15 mouse cellular contexts compared by ENCODE assay signal in genomic region chr3:38433495-38434464, GRCm38 (mm10). TPM values are rescaled to one million over a fixed set of nuclear protein-coding genes. Genes with fewer than 3 reads are reported as not detected.
DNase-seq lines count a peak whose midpoint lies in the region; ATAC-seq and TF ChIP-seq lines count a peak whose summit lies in the region.
"Had no signal": no experiment of that assay in that cellular context is flagged by ENCODE, and none has a peak within 500 bp of the region (broad histone marks: within the 10 kb centered on the region; RNA-seq: fewer than 3 reads in every experiment).

No protein-coding gene starts in this region.

- H3K4me2 ChIP-seq in hindbrain, embryonic 12.5 days (replicated peaks), result no peak overlapping the region
- no peak overlapping the region for H3K4me2 ChIP-seq in midbrain, embryonic 11.5 days
- H3K4me2 ChIP-seq: embryonic facial prominence, embryonic 13.5 days had no signal

- H3K4me1 ChIP-seq in MEL (ENCODE audit: control insufficient read depth in 1 of 2, insufficient read depth in 2 of 2, low read length in 2 of 2), result no peaks in the 10 kb centered on the region
- peaks cover 5% of the 10 kb centered on the region for H3K4me1 ChIP-seq in hindbrain, embryonic 12.5 days
- H3K4me1 ChIP-seq in midbrain, embryonic 11.5 days (ENCODE audit: control insufficient read depth, insufficient read depth, low read length), result peaks cover 8% of the 10 kb centered on the region

- H3K27me3 ChIP-seq in MEL (ENCODE audit: control insufficient read depth in 1 of 2, insufficient read depth in 2 of 2, low read length in 2 of 2), result no peaks in the 10 kb centered on the region
- no peaks in the 10 kb centered on the region for H3K27me3 ChIP-seq in hindbrain, embryonic 12.5 days
- no peaks in the 10 kb centered on the region for H3K27me3 ChIP-seq in midbrain, embryonic 11.5 days (ENCODE audit: control insufficient read depth, insufficient read depth, low read length)
- H3K27me3 ChIP-seq: embryonic facial prominence, embryonic 13.5 days had no signal

- peak in 1 of 2 experiments; percentile 45; a peak in 1 of 4 replicates for TF ChIP-seq EP300 in MEL (IDR thresholded peaks at IDR 0.05; ENCODE audit: low read depth in 1 of 2, low read length in 2 of 2)

- no peak for TF ChIP-seq POLR2A in MEL (IDR thresholded peaks at IDR 0.05; ENCODE audit: control insufficient read depth in 1 of 2, insufficient read depth in 1 of 2, low read depth in 1 of 2, low read length in 2 of 2, poor library complexity in 1 of 2)

- no peak for TF ChIP-seq RAD21 in MEL (IDR thresholded peaks at IDR 0.05; ENCODE audit: low read depth, low read length)

- WGBS in hindbrain, embryonic 12.5 days, result 16% methylated on average over 11 of the region's 11 CpGs
- 10% methylated on average over 11 of the region's 11 CpGs for WGBS in midbrain, embryonic 11.5 days

- H3K36me3 ChIP-seq in MEL (ENCODE audit: control insufficient read depth in 1 of 2, insufficient read depth in 2 of 2, low read length in 2 of 2), result no peaks in the 10 kb centered on the region; a peak in 2 of 4 replicates
- no peaks in the 10 kb centered on the region for H3K36me3 ChIP-seq in hindbrain, embryonic 12.5 days
- H3K36me3 ChIP-seq in midbrain, embryonic 11.5 days (ENCODE audit: control insufficient read depth, insufficient read depth, low read length), result no peaks in the 10 kb centered on the region
- H3K36me3 ChIP-seq: embryonic facial prominence, embryonic 13.5 days; G1E had no signal

- no peaks in the 10 kb centered on the region for H3K9me3 ChIP-seq in MEL (replicated peaks; ENCODE audit: insufficient read depth, low read length)
- no peaks in the 10 kb centered on the region for H3K9me3 ChIP-seq in hindbrain, embryonic 12.5 days (replicated peaks)
- H3K9me3 ChIP-seq in midbrain, embryonic 11.5 days (ENCODE audit: control insufficient read depth, low read length), result no peaks in the 10 kb centered on the region; the same call in 1 of the 2 replicates
- H3K9me3 ChIP-seq: embryonic facial prominence, embryonic 13.5 days; G1E had no signal

- no peak overlapping the region for H3K9ac ChIP-seq in MEL (ENCODE audit: control insufficient read depth, low read depth, low read length, poor library complexity, severe bottlenecking)
- H3K9ac ChIP-seq in hindbrain, embryonic 12.5 days, result no peak overlapping the region
- H3K9ac ChIP-seq in midbrain, embryonic 11.5 days (ENCODE audit: low read length), result no peak overlapping the region
- H3K9ac ChIP-seq: embryonic facial prominence, embryonic 13.5 days had no signal

- no peak overlapping the region for H3K27ac ChIP-seq in MEL (ENCODE audit: control insufficient read depth, low read depth, low read length)
- H3K27ac ChIP-seq in hindbrain, embryonic 12.5 days, result no peak overlapping the region
- H3K27ac ChIP-seq in midbrain, embryonic 11.5 days (ENCODE audit: low read depth, low read length), result no peak overlapping the region
- H3K27ac ChIP-seq: embryonic facial prominence, embryonic 13.5 days had no signal

- no peaks in the 10 kb centered on the region for H3K79me2 ChIP-seq in MEL (ENCODE audit: control insufficient read depth, insufficient read depth, low read length, poor library complexity)

- TF ChIP-seq CTCF in MEL (IDR thresholded peaks at IDR 0.05 in 2 of 3, conservative IDR thresholded peaks at IDR 0.05 in 1 of 3; ENCODE audit: control insufficient read depth in 1 of 3, insufficient read depth in 1 of 3, low read depth in 2 of 3, low read length in 3 of 3, poor library complexity in 1 of 3, severe bottlenecking in 1 of 3), result no peak

- ATAC-seq in cerebellum, adult (ENCODE audit: insufficient number of reproducible peaks, low FRiP score, low TSS enrichment), result 0 out of 2 replicates have a peak, but pooled peaks have one; percentile 12
- peak; percentile 43; the same call in 1 of the 2 replicates for ATAC-seq in hindbrain, embryonic 12.5 days (ENCODE audit: low FRiP score)
- ATAC-seq in midbrain, embryonic 11.5 days (ENCODE audit: low FRiP score), result 0 out of 2 replicates have a peak, but pooled peaks have one; percentile 42

- no peak for DNase-seq in cerebellum, postnatal 14 days
- peak; percentile 30 for DNase-seq in MEL (ENCODE audit: low read depth, low spot score)
- peak; percentile 85 for DNase-seq in midbrain, embryonic 11.5 days (ENCODE audit: low spot score, missing footprints)
- no peak for DNase-seq in right cerebral cortex, postnatal 14 days
- no peak for DNase-seq in heart, adult 8-10 months (ENCODE audit: low spot score)
- no peak for DNase-seq in layer of hippocampus, adult 9-11 months
- DNase-seq: cerebellum, adult 11-12 months; kidney, adult 8-10 months; liver; thymus, adult 2 months had no signal

- no peak overlapping the region for H3K4me3 ChIP-seq in MEL (ENCODE audit: control insufficient read depth in 1 of 2, insufficient read depth in 1 of 2, low read depth in 2 of 2, low read length in 2 of 2)
- no peak overlapping the region for H3K4me3 ChIP-seq in hindbrain, embryonic 12.5 days
- H3K4me3 ChIP-seq in midbrain, embryonic 11.5 days (ENCODE audit: low read depth, low read length), result no peak overlapping the region
- H3K4me3 ChIP-seq: embryonic facial prominence, embryonic 13.5 days; myocyte had no signal

TF ChIP-seq in MEL, 35 proteins besides CTCF, POLR2A, EP300 and RAD21:
- no peak for TF ChIP-seq CHD2 (IDR thresholded peaks at IDR 0.05; ENCODE audit: low read length)
- no peak for TF ChIP-seq MAZ (IDR thresholded peaks at IDR 0.05; ENCODE audit: low read depth, low read length)
- peak; percentile 19; the same call in 1 of the 2 replicates for TF ChIP-seq TCF12 (IDR thresholded peaks at IDR 0.05; ENCODE audit: low read depth, low read length)
- no peak for TF ChIP-seq ELF1 (IDR thresholded peaks at IDR 0.05; ENCODE audit: low read depth, low read length)
- TF ChIP-seq MEF2A (IDR thresholded peaks at IDR 0.05; ENCODE audit: extremely low read depth, insufficient replicate concordance, low read depth, low read length, poor library complexity, severe bottlenecking), result no peak
- TF ChIP-seq KAT2A (conservative IDR thresholded peaks at IDR 0.05; ENCODE audit: low read depth, low read length), result no peak
- TF ChIP-seq JUND (IDR thresholded peaks at IDR 0.05; ENCODE audit: low read depth, low read length), result no peak
- TF ChIP-seq USF1 (IDR thresholded peaks at IDR 0.05; ENCODE audit: low read depth, low read length), result peak; percentile 26; the same call in 1 of the 2 replicates
- TF ChIP-seq UBTF (IDR thresholded peaks at IDR 0.05; ENCODE audit: borderline replicate concordance, insufficient read depth, low read depth, low read length), result no peak
- peak; percentile 64; the same call in 1 of the 2 replicates for TF ChIP-seq MYC (IDR thresholded peaks at IDR 0.05; ENCODE audit: low read depth, low read length)
- no peak for TF ChIP-seq CHD1 (IDR thresholded peaks at IDR 0.05; ENCODE audit: low read depth, low read length)
- TF ChIP-seq SIN3A (IDR thresholded peaks at IDR 0.05; ENCODE audit: low read length), result no peak
- no peak for TF ChIP-seq ZC3H11A (IDR thresholded peaks at IDR 0.05; ENCODE audit: low read depth, low read length)
- TF ChIP-seq USF2 (IDR thresholded peaks at IDR 0.05; ENCODE audit: borderline replicate concordance in 1 of 2, insufficient read depth in 1 of 2, low read depth in 1 of 2, low read length in 2 of 2), result no peak
- TF ChIP-seq POLR2AphosphoS5 (IDR thresholded peaks at IDR 0.05; ENCODE audit: borderline replicate concordance, low read depth, low read length), result no peak
- 0 out of 2 replicates have a peak, but pooled peaks have one; percentile 18 for TF ChIP-seq ETS1 (IDR thresholded peaks at IDR 0.05; ENCODE audit: low read depth, low read length)
- no peak for TF ChIP-seq GABPA (IDR thresholded peaks at IDR 0.05; ENCODE audit: low read depth, low read length)
- TF ChIP-seq MYB (IDR thresholded peaks at IDR 0.05; ENCODE audit: low read depth, low read length), result no peak
- no peak for TF ChIP-seq ZMIZ1 (IDR thresholded peaks at IDR 0.05; ENCODE audit: low read depth, low read length)
- TF ChIP-seq HCFC1 (IDR thresholded peaks at IDR 0.05; ENCODE audit: low read depth, low read length), result no peak
- TF ChIP-seq NRF1 (IDR thresholded peaks at IDR 0.05; ENCODE audit: insufficient read depth, low read depth, low read length, poor library complexity, severe bottlenecking), result no peak
- 0 out of 2 replicates have a peak, but pooled peaks have one; percentile 17 for TF ChIP-seq GATA1 (IDR thresholded peaks at IDR 0.05; ENCODE audit: low read depth, low read length)
- peak; percentile 95 for TF ChIP-seq BHLHE40 (IDR thresholded peaks at IDR 0.05; ENCODE audit: borderline replicate concordance, low read depth, low read length)
- no peak for TF ChIP-seq TAL1 (IDR thresholded peaks at IDR 0.05; ENCODE audit: low read length)
- TF ChIP-seq MXI1 (IDR thresholded peaks at IDR 0.05; ENCODE audit: low read depth, low read length), result peak; percentile 42; the same call in 1 of the 2 replicates
- peak; percentile 80 for TF ChIP-seq MAX (IDR thresholded peaks at IDR 0.05; ENCODE audit: low read length)
- no peak for TF ChIP-seq ZNF384 (IDR thresholded peaks at IDR 0.05; ENCODE audit: low read depth, low read length)

RNA-seq across cellular contexts. Expression of gene Ankrd50, which starts 50.9 kb away (rescaled TPM):
- total RNA-seq in MEL (2012; rRNA removed), result 3.3 and 4.4 TPM in 2 replicates
- 1 to 10 TPM in 1 of 2 experiments, not detected in 1; 7.8 TPM for polyA plus RNA-seq in MEL (2012; ENCODE audit: insufficient read depth in 1 of 2, insufficient read length in 2 of 2, low read depth in 1 of 2, low replicate concordance in 2 of 2, missing spikeins in 1 of 2)
- polyA plus RNA-seq in hindbrain, embryonic 12.5 days (2016; fragmentation: Nextera tagmentation; extraction: Ambion mirVana), result 46.4 and 53.8 TPM in 2 replicates
- 28.6 and 31.8 TPM in 2 replicates for polyA plus RNA-seq in midbrain, embryonic 11.5 days (2014; fragmentation: Nextera tagmentation; extraction: Ambion mirVana)
- 10 to 100 TPM; 28.8 to 54.0 (median 41.4) TPM for total RNA-seq in heart, adult 8-10 months (2022)

Comparison
In these comparisons a context has a peak if more than half of its experiments do, and no peak if none do; other contexts are left out.
1. DNase-seq: peak in MEL (single experiment) and midbrain, embryonic 11.5 days (single experiment); none in cerebellum, postnatal 14 days (0 of 2), right cerebral cortex, postnatal 14 days (single experiment), heart, adult 8-10 months (single experiment) and layer of hippocampus, adult 9-11 months (single experiment).
2. Peak in every context shown above with its lines, with median percentiles within 50 percentile points of each other: ATAC-seq.